Mouse (Mus musculus) C2C12 (cell line): ENCODE measurements around the gene Cadps2.

Source experiments
- CEBPB ChIP-seq: IDR thresholded peaks from one replicate; pipeline ENCODE4 v1.6.1; 2011; ENCODE audit warnings: low read depth, mild to moderate bottlenecking, control low read depth, moderate library complexity
- CTCF ChIP-seq: IDR thresholded peaks from one replicate; pipeline ENCODE4 v1.5.1; 2011; ENCODE audit not compliant: control insufficient read depth, insufficient read depth, insufficient read length
- FOSL1 ChIP-seq: IDR thresholded peaks from one replicate; pipeline ENCODE4 v1.8.0; 2011; ENCODE audit warnings: mild to moderate bottlenecking, low read length; ENCODE audit not compliant: poor library complexity, insufficient read depth, severe bottlenecking
- MAX ChIP-seq: IDR thresholded peaks from one replicate; pipeline ENCODE4 v1.6.1; 2011; ENCODE audit warnings: mild to moderate bottlenecking, control low read depth
- MYOD1 ChIP-seq: IDR thresholded peaks from one replicate; pipeline ENCODE4 v1.6.1; 2011; ENCODE audit warnings: low read depth; ENCODE audit not compliant: control insufficient read depth, insufficient read length
- MYOG ChIP-seq: IDR thresholded peaks from one replicate; pipeline ENCODE4 v1.6.1; 2011; ENCODE audit not compliant: control insufficient read depth, insufficient read length; ENCODE audit errors: extremely low read depth
- USF1 ChIP-seq: IDR thresholded peaks from one replicate; pipeline ENCODE4 v1.6.1; 2011; ENCODE audit warnings: low read depth, mild to moderate bottlenecking, control low read depth, moderate library complexity

DNA sequence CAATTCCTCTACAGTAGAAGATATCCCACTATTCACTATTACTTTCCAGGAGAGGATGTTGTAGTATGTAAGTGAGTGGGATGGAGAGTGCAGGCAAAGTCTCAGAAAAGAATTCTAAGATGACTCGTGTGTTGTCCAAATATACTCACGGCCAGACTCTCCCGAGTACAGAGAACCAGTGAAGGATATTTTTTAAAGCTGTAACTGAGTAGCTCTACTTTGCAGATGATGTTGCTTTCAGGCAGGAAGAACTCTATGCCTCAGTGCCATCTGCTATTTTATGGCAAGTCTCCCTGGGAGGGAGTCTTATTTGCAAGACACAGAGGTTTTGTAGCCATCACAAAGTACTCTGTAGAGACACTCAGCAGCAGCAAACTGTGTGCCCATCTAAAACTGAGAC is 131.7 kb downstream of the Cadps2 start:
- TF ChIP-seq USF1 (no peak), CTCF (no peak), MAX (no peak), MYOG (no peak), FOSL1 (no peak), MYOD1 (no peak), CEBPB (no peak)
